Mouse (Mus musculus): Measurements from ENCODE around the gene Arl8a. TPM values are rescaled to one million over a fixed set of nuclear protein-coding genes. Genes with fewer than 3 reads are reported as not detected.

The Arl8a gene
- 6.6 TPM for polyA plus RNA-seq (2014; fragmentation: Illumina TruSeq; extraction: RNeasy Lipid Tissue Mini Kit (QIAGEN cat#74804); ENCODE audit: low read depth, low replicate concordance)

DNA sequence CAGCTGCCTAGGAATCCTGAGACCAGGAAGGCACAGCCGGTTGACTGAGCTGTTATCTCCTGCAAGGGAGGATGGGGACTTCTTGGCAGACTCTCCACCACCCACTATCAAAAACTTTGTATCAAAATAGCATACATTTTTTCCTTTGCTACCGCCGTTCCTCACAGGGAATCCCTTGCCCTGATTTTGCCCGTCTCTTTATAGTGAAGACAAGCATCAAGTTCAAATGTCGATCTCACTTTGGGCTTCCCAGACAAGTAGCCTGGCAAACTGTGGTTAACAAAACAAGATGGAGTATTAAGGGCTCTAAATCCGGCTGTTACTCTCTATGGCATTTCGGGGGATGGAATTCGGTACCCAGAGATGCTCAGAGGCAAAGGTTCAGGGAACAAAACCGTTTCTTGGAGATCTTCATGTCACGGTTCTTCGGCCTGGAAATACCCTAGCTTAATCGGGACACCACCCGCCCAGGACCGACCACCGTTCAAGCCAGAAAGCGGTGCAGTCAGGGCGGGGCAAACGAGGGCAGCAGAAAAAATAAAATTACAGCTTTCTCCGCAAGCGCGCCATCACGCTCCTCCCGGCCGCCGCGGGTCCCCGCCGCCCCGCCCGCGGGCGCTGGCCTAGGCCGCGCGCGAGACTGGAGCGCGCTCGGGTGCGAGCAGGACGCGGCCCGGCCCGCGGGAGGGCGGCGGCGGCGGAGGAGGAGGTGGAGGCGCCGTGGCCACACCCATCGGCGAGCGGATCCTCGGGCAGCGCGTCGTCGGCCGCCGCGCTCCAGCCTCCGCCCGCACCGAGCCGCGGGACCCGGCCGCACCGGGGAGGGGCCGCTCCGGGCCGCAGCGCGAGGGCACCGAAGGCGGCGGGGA lies at the start of gene Arl8a:
Arl8a (plus strand) TSS at position 748 of the 869 bp plus-strand sequence.

DNA sequence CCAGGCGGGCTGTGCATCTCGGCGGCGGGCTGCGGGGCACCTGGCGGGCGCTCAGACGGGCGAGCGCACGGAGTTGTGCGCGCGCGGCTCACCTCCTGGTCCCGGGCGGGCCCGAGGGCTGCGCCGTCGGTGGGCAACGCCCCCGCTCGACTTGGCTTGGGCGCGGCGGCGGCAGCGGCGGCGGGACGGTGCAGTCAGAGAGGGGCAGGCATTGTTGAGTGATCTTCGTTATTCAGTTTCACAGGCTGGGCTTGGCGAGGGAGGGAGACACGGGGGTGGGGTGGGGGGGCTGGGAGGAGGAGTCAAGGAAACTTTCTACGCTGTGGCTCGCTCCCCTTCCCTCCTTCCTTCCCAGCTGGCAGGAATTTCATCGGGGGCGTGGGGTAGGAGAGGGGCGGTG lies 41.5 kb upstream of the Arl8a start, which contains the start of gene Lgr6:
Lgr6 (minus strand) TSS at position 153 of the 400 bp plus-strand sequence.

DNA sequence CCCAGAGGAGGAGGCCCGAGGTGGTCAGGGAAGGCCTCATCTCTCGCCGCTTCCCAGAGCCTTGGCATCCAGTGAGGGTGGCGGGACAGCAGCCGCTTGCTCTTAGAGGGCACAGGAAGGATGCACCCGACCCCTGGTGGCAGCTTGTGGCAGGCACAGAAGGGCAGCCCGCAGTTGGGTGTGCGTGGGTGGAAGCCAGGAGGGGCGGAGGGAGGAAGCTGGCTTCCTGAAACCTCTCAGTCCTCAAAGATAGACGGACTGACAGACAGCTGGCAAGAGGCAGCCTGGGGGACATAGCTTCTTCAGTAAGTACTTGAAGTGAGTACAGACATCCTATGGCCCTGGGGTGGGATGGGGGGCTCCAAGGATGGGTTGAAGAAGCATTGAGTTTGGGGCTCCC lies 14.2 kb upstream of the Arl8a start, which contains the start of gene Ptpn7:
Ptpn7 (plus strand) TSS at position 228 of the 400 bp plus-strand sequence.

DNA sequence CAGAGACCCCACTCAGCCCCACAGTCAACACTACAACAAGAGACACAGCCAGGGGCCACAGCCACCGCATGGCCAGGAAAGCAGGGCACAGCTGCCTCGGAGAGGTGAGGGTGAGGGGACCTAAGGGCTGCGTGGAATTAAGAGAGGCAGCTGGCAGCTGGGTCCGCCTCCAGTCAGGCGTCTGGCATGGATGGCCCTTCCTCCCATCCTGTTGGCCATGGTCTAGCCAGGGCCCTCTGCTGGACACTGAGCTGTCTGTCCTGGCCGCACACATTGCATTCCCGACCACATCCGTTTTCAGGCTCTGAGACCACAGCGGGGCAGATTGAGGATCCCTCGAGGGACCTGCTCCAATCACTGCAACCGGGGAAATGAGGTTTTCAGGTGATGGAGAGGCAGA lies 20.8 kb downstream of the Arl8a start, which contains the start of gene Gpr37l1:
Gpr37l1 (minus strand) TSS at position 247 of the 400 bp plus-strand sequence.

Other genes starting within 250 kb of the Arl8a start
- gene Ppp1r12b, start 190.9 kb upstream of the Arl8a start, polyA plus RNA-seq (2014; fragmentation: Illumina TruSeq; extraction: RNeasy Lipid Tissue Mini Kit (QIAGEN cat#74804); ENCODE audit: low read depth, low replicate concordance): 5.9 TPM
- gene Ube2t, start 184.3 kb upstream of the Arl8a start, polyA plus RNA-seq (2014; fragmentation: Illumina TruSeq; extraction: RNeasy Lipid Tissue Mini Kit (QIAGEN cat#74804); ENCODE audit: low read depth, low replicate concordance): 130 TPM
- 2.6 TPM for gene Lgr6, start 41.5 kb upstream of the Arl8a start, polyA plus RNA-seq (2014; fragmentation: Illumina TruSeq; extraction: RNeasy Lipid Tissue Mini Kit (QIAGEN cat#74804); ENCODE audit: low read depth, low replicate concordance)
- 0.90 TPM for gene Ptpn7, start 14.1 kb upstream of the Arl8a start, polyA plus RNA-seq (2014; fragmentation: Illumina TruSeq; extraction: RNeasy Lipid Tissue Mini Kit (QIAGEN cat#74804); ENCODE audit: low read depth, low replicate concordance)
- gene Gpr37l1, start 20.9 kb downstream of the Arl8a start, polyA plus RNA-seq (2014; fragmentation: Illumina TruSeq; extraction: RNeasy Lipid Tissue Mini Kit (QIAGEN cat#74804); ENCODE audit: low read depth, low replicate concordance): not detected
- not detected for gene Elf3, start 111.7 kb downstream of the Arl8a start, polyA plus RNA-seq (2014; fragmentation: Illumina TruSeq; extraction: RNeasy Lipid Tissue Mini Kit (QIAGEN cat#74804); ENCODE audit: low read depth, low replicate concordance)
- 13.6 TPM for gene Rnpep, start 137.3 kb downstream of the Arl8a start, polyA plus RNA-seq (2014; fragmentation: Illumina TruSeq; extraction: RNeasy Lipid Tissue Mini Kit (QIAGEN cat#74804); ENCODE audit: low read depth, low replicate concordance)
- gene Timm17a, start 167.0 kb downstream of the Arl8a start, polyA plus RNA-seq (2014; fragmentation: Illumina TruSeq; extraction: RNeasy Lipid Tissue Mini Kit (QIAGEN cat#74804); ENCODE audit: low read depth, low replicate concordance): 44.9 TPM
- 0.46 TPM for gene Lmod1, start 178.0 kb downstream of the Arl8a start, polyA plus RNA-seq (2014; fragmentation: Illumina TruSeq; extraction: RNeasy Lipid Tissue Mini Kit (QIAGEN cat#74804); ENCODE audit: low read depth, low replicate concordance)
- not detected for gene Shisa4, start 228.4 kb downstream of the Arl8a start, polyA plus RNA-seq (2014; fragmentation: Illumina TruSeq; extraction: RNeasy Lipid Tissue Mini Kit (QIAGEN cat#74804); ENCODE audit: low read depth, low replicate concordance)